Mouse (Mus musculus) urinary bladder, adult 18-20 months (tissue): ENCODE measurements at regions not wholly inside any gene's neighbourhood (a gene's known extent, or its start where the extent isn't known, plus 50 kb on each side); places are given as distances from the start of the nearest gene placed in this dataset.
"Not testable (repeated sequence)": the region's sequence is repeated elsewhere in the genome, so short reads cannot be mapped to it uniquely, and the experiment has no call there.

ENCODE experiments used
- DNase-seq, 2 experiments: peaks; one replicate each; pipeline ENCODE4 v3.0.0; 2022; ENCODE audit warnings: low spot score in 2 of 2, mixed read lengths in 2 of 2

DNA sequence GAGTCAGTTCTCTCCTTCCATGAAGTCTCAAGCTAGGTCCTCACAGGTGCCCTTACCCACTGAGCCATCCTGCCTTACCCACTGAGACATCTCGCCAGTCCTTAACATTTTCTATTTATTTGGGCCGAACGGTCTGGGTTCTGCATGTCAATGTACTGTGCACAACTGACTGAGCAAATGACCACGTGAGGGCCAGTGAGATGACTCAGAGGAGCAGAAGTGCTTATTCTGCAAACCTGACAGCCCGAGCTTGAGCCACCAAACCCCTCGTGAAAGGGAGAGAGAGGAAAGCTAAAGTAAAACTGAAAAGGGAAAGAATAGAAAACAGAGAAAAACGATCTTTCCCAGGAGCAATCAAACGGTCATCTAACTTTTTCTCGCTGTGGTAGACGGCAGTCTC is 52.2 kb upstream of the Nmd3 start:
- DNase-seq = no peak

DNA sequence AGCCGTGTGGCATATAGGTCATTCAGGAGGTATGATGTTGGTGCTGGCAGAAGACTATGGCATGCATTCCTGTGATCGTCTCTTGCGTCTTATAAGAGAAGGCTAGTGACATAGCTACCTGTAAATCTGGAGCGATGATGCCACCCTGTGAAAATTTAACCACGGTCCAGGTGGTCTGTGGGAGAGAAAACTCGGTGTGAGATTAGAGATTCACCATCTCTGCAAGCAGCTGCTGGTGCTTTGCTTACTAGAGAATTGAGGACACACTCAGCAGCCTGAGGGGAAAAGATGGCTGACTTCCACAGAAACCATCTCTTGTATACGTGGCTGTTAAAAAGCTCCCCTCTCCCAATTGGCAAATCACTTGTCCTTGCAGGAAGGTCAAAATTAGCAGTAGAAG is 54.0 kb upstream of the Nmd3 start:
- DNase-seq = no peak

DNA sequence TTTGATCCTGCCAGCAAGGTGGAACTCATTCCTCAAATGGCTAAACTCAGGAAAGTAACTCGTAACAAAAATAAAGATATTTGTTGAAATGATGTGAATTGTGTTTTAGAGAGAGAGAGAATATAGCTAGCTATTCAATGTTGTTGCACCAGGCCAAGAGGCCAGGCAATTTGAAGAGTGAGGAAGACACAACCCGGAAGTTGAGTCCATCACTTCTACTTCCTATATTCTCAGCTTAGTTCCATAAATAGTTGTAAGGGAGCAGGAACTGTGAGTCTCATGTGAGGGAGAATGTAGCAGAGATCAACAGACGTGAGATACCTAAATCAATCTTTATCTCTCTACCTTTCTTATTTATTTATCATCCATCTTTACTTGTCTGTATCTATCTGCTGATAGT is 54.4 kb upstream of the Nmd3 start:
- DNase-seq = no peak

DNA sequence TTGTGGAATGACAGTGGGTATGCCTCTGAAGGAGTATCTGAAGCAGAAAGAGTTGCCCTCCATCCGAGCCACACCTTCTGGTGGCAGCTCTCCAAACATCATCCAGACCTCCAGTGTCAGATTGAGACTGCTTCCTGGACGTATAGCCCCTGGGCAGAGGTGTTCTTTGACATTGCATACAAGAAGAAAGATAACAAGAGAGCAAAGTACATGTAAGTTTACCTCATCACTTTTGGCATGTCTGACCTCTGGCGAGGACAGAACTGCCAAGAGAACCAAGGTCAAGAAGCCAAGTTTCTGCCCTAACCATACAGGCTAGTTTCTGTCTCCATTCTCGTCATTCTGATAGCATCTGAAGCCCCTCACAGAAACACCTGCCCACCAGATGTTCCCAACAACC is 57.5 kb upstream of the Nmd3 start:
- no peak for DNase-seq

DNA sequence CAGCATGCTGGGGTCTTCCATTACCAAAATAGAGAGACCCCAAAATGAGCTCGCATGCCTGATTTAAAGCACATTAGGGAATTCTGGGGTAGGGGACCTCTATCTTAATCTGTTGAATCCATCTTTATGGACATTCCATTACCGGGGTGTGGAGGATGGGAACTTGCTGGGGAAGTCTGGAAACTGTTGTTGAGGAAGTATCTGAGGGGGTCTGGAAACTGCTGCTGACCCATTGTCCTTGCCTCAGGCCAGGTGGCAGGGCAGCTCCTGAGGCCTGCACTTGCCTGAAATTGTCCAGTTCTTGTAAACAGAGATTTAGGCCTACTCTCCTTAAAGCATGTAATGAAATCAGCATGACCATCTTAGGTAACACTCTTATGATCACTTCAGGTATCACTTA is 59.4 kb upstream of the B3galnt1 start:
- DNase-seq = no peak

DNA sequence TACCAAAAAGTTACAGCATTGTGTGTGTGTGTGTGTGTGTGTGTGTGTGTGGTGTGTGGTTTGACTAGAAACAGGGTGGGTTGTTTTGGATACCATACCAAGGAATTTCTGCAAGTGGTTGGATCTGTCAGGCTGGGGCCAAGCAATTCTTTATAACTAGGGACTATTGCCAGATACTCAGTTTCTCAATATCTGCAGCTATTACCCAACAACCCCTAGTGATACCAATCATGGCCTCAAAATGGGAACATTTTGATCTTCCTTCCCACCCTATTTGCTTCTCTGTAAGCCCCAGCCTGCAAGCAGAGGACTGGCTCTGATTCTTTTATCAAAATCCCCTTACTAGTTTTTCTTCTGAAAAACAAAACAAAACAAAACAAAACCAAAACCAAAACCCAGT is 58.8 kb upstream of the B3galnt1 start:
- DNase-seq = no peak

DNA sequence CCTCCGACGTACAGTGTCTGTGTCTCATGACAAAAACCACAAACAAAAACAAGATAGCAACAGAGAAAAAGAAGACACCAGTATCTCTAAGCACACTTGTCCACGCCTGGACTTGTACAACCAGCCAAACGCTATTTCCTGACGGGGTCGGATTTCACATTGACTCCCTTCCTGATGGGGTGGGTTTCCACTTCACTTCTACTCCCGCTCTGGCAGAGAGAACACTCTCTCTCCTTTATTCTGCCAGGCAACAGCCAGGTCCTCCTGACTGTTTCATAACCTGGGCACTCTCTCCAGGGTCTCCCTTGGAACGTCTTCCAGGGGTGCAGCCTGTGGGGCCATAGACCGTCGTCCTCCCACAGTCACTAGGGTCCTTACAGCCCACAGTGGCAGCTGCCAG is 56.9 kb upstream of the B3galnt1 start:
- DNase-seq = not testable (repeated sequence)

DNA sequence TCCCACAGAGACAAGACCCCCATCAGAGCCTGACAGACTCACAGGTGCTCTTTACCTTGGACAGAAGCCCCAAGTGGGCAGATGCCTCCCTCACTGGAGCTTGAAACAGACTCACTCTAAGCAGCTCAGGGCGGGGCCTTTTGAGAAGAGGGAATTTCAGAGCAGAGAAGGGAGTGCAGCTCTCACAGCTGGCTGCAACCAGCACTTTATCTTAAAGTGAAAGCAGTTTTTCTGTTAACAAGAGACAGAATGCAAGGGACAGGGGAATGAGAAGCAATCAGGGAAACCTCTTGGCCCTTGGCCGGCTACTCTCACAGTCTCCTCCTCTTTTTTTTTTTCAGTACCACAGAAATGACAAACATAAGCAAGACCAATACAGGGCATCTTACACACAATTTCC is 56.2 kb upstream of the B3galnt1 start:
- DNase-seq = peak; percentile 17 to 22

DNA sequence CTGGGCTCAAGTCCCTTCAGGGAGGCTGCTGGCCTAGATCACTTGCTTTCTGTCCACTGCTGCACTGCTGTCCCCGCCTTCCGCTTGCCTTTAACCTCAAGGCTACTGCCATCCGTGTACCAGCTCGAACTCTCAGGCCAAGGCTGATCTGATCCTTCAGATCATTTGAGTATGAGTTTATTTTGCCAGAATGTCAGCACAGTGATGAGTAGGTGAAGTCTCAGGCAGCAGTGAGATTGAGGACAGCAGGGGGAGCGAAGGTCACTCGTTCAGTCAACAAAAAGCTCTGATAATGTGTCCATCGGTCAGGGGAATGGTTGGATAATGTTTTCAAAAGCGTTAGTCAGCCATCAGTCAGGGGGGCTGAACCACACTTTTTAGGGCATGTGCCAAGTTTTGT is 54.6 kb upstream of the B3galnt1 start:
- DNase-seq = not testable (repeated sequence)

DNA sequence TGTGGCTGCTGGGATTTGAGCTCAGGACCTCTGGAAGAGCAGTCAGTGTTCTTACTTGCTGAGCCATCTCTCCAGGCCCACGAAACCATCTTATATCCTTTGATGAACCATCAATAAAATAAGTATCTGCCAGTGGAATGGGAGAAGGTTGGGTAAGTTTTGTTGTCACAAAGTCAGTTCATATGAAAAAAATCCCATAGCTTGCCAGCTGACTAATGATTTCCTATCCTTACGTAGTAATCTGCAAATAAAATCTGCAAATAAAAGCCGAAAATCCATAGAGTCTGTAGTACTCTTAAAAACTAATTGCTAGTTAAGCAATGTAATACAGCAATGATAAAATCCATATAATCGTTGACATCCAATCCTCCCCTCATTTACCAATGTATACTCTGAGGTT is 50.8 kb upstream of the B3galnt1 start:
- DNase-seq = no peak
